Mouse (Mus musculus) embryonic fibroblast, embryonic 13.5 days (primary cell): Measurements from ENCODE around the gene Ap1ar.

Experiments
- CTCF ChIP-seq: IDR thresholded peaks from 2 replicates; pipeline ENCODE4 v1.5.1; 2011; ENCODE audit warnings: mild to moderate bottlenecking, control low read depth, low read length, moderate library complexity, borderline replicate concordance; ENCODE audit not compliant: insufficient read depth
- POLR2A ChIP-seq: IDR thresholded peaks from 2 replicates; pipeline ENCODE4 v1.6.1; 2011; ENCODE audit warnings: low read depth, mild to moderate bottlenecking, control low read depth, low read length, moderate library complexity

- no peak for TF ChIP-seq CTCF
- TF ChIP-seq POLR2A = no peak
Measured at GRCm38 (mm10) chr3:127874254-127874883, 37.0 kb upstream of the Ap1ar start.
